Mouse (Mus musculus) heart, postnatal 25 days (tissue): ENCODE measurements around the gene D130052B06Rik. TPM values are rescaled to one million over a fixed set of nuclear protein-coding genes. Genes with fewer than 3 reads are reported as not detected.
A peak's percentile ranks its signal among the peaks of the same experiment; 100 is the strongest.

Experiments used
- DNase-seq: peaks from one replicate; pipeline ENCODE4 v3.0.0; 2022; ENCODE audit warnings: low spot score
- intact Hi-C: fragments of 180-260 bp; cut with DNase I; formaldehyde crosslinking; loops from one replicate; pipeline ENCODE4 v1.15.1; 2025
- total RNA-seq, 2 experiments: library from RNA; stranded (reverse); gene quantifications; 2 replicates each; pipeline ENCODE4 v1.2.3; 2021

Gene D130052B06Rik
- total RNA-seq, result not detected

DNA sequence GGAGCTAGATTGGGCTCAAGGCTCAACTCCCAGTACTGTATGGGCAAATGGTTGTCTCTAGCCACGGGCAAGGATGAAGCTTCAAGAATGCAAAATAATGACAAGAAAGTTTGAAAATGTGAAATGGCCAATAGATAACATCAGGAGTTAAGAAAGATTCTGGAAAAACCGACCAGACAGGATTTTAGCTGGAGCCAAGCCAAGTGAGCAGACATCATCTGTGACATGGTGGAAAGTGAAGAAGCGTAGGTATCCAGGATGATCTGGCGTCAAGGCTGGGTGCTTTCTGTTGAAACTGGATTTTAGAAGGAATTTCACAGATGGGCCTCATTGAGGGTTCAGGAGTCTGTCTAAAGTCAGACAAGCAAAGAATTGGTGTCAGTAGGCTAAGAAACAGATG lies at the start of gene D130052B06Rik:
Gene D130052B06Rik, plus strand, starts transcription at position 317 of the 400 bp plus-strand sequence.
- DNase-seq, result no peak
- intact Hi-C loops, result no loop called here

DNA sequence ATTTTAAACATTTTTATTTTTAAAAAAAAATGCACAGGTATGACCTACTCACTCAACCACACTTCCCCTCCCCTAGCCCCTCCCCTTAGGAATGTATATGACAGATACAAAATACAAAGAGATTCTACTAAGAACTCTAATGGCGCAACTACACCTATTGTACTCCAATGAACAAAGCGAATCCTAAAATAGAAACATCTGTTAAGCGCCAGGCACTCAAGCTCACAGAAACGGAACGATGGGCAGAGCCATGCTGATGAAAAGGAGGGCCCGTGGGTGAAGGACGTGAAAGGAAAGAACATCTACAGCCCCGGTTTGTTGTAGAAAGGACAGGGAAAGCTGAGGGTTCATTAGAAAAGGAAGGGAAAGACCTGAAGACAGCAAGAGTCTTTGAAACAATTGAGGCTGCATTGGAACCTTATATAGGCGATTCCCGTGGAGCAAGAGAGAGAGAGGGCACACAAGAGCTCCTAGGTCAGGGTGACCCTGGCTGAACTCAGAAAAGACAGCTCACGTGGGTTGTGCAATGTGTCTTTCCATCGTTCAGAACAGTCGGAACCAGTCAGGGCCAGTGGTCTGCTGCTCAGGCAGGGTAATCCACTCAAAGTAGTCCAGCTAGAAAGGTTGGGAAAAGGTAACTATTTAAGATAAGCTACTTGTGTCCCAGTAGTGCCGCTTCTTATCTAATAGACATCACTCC lies 48.1 kb upstream of the D130052B06Rik start:
- DNase-seq, result no peak
- intact Hi-C loops, result no loop called here

DNA sequence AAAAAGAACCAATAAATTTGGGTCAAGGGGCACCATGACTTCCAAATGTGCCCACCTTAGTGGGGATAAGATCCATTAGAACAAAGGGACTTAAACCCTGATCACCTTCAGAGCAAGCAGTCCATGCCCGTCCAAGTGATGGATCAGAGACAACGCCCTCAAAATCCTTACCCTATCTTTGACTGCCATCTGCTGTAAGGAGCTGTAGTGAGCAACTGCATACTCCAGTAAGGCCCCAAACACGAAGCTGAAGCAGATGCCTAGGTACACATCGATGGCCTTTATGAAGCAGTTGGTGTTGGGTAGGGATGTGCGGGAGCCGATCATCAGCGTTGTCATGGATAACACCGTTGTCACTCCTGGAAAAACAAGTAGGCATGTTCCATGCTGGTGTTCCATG lies 45.0 kb upstream of the D130052B06Rik start:
- intact Hi-C loops, result no loop called here
- no peak for DNase-seq

DNA sequence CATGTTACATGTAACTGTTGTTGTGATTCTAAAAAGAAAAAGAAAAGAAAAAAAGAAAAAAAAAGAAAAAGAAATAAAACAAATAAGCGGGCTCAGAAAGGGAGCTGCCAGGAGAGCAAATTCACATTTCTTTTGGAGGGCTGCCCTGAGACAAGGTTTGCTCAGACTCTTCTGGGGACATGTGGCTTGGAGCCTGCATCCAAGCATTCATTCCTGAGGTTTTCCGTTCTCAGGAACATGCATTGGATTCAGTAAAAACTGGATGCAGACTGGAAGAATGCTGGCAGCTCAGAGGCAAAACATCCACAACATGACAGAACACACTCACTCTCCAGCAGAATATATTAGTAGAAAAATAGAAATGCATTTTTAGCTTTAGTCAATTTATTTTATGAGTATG lies 35.2 kb upstream of the D130052B06Rik start:
- intact Hi-C loops, result no loop called here
- DNase-seq, result no peak

DNA sequence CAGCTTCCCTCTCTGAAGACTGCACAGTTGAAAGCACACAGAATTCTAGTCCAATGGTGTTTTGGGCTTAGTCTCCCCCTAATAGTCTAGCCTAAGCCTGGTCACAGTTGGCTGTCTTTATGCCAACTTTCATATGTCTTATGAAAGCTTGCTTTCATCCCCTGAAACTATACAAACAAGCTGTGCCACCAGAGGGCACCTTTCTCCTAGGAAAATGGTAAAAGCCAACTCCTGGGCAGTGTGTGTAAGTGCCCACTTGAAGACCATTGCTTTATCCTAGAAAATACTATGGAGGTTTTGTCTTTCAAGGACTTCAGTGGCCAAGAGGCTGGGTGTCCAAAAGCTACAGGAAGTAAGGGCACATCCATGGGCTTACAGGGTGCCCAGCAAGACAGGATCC lies 28.7 kb upstream of the D130052B06Rik start:
- DNase-seq, result no peak
- intact Hi-C loops, result no loop called here

DNA sequence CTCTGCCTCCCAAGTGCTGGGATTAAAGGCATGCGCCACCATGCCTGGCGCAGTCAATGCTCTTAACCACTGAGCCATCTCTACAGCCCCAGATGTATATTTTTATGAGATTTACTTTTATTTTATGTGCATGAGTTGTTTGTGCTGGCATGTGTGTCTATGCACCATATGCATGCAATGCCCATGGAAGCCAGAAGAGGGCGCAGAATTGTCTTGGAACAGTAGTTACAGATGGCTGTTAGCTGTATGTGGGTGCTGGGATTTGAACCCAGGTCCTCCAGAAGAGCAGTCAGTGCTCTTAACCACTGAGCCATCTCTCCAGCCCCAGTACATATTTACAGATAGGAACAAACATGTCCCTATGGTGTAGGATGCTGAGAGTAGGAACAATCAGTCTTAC lies 24.2 kb upstream of the D130052B06Rik start:
- DNase-seq, result no peak
- intact Hi-C loops, result no loop called here

DNA sequence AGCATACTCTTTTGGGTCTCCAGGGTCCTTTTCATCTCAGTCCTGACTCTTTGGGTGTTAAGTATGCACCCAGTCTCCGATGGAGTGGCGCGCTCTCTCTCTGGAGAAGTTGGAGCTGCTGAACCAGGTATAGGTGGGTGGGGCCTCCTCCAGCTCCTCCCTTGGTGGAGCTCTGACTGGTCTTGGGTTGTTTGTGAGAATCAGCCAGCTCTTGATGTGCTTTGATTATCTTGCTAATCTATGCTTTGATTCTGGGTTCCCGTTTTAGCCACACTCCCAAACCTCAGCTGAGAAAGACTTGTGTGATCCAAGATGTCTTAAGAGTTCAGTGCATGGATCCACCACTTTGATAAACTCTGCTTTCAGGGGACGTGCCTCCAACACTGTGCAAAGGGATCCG lies 20.2 kb upstream of the D130052B06Rik start, which contains the start of gene Gabrp:
Gene Gabrp, minus strand, starts transcription at position 101 of the 400 bp plus-strand sequence.
- intact Hi-C loops, result no loop called here
- no peak for DNase-seq

DNA sequence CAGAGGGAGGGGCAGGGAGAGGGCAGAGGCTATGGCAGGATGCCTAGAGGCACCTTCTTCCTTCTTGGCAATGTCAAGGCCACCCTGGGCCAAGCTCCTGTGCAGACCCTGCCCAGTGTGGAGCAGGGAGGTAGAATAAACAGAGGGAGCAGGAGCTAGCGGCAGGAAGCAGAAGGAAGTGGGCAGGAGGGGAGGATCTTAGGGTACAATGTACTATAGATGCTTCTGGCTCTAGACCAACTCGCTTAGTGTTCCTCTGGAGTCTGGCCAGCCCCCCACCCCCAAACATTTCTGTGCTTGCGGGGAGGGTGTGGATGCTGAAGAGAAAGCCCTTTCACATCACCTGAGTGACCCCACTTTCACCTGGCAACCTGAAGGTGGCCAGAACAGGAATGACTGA lies 19.5 kb upstream of the D130052B06Rik start:
- no peak for DNase-seq
- intact Hi-C loops, result no loop called here

DNA sequence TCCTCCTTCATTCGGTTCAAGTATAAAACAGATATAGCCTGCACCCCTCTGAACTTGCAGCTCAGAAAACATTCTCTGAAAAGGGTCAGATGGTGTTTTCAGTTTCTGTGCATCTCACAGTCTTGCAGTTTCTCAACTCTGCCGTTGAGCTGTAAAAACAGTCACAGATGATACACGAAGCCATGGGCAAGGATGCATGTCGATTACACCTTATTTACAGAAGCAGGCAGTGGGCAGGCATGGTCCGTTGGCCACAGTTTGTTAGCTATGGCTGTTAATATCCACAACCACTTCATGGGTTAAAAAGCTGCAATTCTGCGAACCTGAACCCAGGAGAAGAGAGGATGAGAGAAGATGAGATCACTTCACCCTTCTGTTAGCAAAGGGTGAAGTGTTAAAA lies 12.5 kb upstream of the D130052B06Rik start:
- DNase-seq, result no peak
- intact Hi-C loops, result no loop called here

DNA sequence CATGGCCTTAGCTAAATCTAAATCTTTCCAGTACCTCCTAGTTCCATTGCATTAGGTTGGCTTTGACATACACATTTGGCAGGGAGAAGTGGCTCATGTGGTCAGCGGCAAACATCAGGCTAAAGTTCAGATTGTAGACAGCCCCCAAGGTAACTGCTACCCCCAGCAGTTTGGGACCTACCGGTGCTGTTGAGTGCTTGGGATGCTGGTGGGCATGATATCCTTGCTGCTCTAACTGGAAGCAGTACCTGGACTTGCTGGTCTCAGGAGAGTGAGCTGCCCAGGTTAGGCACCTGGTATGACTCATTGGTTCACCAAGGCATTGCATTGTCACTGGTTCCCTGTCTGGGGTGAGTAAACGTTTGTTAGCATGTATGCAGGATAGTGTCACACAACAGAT lies 8.3 kb upstream of the D130052B06Rik start:
- no peak for DNase-seq
- intact Hi-C loops, result no loop called here

DNA sequence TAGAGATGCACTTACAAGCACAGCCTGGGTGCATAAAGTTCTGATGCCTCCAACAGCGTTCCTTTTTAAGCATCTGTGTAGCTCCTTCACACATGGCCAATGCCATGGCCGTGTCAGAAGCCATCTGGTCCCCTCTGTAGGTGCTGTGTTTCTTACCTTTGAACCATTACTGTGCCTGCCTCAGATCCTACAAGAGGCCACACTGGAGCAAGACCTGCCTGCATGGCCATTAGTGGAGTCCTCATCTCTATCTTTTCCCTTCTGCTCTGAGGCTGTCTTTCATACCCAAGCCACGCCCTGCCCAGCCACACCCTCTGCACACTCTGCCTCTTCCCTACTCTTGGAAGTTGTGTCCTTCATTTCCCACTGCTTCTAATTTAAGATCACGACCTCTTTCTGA lies 6.3 kb upstream of the D130052B06Rik start:
- intact Hi-C loops, result no loop called here
- no peak for DNase-seq

DNA sequence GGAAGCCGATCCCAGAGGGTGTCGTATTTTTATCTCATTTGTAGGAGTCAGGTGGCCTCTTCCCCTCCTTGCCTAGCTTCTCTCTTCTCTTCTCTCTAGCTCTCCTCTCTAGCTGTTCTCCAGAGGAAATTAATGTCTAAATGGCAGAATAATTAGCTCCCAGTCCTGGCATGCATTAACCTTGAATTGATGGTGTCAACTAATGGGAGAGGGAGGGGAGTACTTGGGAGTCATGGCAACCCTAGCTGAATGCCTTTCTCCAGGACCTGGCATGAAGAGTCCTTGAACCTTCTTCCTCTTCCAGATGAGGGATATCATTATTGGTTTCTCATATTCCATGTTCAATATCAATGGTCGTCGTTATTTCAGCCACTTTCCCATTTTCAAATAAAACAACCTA lies 2.4 kb upstream of the D130052B06Rik start:
- intact Hi-C loops, result no loop called here
- DNase-seq, result no peak

DNA sequence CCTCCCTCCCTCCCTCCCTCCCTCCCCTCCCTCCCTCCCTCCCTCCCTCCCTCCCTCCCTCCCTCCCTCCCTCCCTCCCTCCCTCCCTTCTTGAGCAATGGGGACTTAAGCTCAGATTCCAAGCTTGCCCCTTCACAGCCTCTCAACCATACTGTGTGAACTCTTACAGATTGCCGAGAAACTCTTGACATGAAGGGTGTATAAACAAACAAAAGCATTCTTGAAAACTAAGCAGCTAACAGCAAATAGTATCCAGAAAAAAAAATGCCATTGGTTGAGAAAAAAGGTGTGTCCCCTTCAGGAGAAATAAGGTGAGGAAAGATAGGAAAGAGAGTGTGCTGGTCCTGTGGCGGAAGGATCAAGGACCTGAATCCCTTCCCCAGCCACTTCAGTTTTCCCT lies 4.1 kb downstream of the D130052B06Rik start:
- intact Hi-C loops, result no loop called here
- DNase-seq, result no peak

DNA sequence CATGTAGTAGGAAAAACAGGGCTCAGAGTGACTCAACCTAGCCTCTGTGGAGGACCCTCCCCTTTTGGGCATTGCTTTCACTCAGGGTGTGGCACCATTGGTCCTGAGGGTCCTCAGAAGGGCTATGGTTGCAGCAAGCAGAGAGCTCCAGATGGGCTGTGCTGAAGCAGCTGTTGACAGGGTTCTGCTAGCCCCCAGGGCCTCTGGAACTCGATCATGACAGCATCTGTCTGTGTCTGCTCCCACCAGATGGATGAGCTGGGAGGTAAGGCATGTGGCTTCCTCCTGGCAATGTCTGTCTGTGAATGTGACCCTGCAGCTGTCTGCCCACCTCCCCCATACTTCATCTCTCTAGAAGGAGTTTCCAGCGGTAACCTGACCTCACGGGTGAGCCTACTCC lies 8.7 kb downstream of the D130052B06Rik start:
- no peak for DNase-seq
- intact Hi-C loops, result no loop called here

DNA sequence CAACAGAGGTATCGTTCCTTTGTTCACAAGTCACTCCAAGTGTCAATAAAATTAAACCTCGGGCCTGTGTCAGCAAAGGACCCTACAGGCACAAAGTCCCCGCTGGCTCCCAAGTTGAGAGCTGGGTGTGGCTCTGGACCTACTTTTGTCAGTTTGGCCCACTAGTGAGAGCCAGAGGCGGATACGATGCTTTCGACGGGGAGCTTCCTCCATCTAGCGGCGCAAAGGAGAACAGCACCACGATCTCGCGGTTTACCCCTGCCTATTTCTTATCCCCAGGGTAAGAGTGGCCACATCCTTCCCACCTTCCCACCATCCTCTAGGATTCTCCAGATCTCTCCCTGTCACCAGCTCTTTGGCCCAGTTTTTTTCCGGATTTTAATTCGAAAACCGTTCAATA lies 15.1 kb downstream of the D130052B06Rik start:
- intact Hi-C loops, result loop anchor here (1.0 kb wide), 1 partner anchor 438 kb away; no protein-coding TSS in a partner anchor

DNA sequence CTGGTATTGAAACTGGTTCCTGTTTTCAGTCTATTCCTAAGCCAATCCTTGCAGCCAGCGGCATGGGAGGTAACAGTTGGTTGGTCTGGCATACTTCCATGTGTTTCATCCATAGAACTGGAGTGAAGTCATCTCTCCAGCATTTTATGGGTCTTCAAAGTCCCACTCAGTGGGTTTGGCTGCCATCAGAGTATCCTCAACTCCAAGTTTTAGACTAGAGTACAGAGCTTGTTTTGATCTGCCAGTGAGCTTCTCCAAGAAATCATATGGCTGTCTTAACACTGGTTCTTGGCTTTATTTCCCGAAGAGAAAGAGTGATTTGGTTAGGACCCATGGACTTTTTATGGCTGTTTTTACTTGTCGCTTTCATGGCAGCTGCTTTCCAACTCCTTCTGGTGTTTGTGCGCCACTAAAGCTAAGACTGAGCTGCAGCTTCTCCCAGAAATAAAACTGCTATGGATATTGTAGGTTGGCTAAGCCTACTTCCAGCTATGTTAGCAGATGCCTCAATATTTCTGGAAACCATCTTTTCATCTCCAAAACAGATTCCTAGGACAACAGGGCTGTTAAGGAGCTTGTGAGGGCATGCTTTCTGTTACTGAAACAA lies 28.1 kb downstream of the D130052B06Rik start:
- DNase-seq, result no peak
- intact Hi-C loops, result no loop called here

More for the DNA sequence above, 15.1 kb downstream of the D130052B06Rik start:
- peak; percentile 21 for DNase-seq

DNA sequence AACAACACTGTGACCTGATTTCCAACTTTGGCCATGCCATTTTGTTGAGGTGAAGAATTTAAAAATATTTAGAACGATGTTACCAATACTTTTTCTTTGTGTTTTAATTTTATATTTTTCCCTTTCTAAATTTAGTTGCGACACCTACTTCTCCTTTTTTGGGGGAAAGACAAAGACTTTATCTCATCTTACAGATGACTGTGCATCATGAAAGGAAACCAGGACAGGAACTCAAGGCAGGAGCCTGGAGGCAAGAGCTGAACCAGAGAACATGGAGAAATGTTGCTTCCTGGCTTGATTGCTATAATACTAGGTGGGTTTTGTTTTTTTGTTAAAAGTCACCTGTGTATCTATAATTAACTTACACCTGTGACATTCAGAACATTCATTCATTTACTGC lies 38.0 kb downstream of the D130052B06Rik start:
- intact Hi-C loops, result no loop called here
- DNase-seq, result no peak

DNA sequence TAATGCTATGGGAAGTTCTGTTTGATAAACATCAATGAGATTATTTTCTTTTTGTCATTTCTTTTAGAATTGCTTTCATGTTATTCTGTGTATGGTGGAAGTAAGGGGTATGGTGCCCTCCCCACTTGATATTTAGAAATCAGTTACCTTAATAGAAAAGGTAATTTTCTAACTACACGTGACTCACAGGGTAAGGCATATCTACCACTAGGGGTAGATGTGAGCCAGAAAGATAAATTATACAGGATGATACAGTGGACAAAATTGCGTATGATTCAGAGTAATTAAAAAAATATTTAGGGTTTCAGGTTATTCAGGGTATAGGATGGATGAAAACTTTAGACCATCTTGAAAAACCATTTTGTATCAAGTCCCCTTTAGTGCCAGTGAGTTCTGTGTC lies 50.3 kb downstream of the D130052B06Rik start:
- DNase-seq, result no peak
- intact Hi-C loops, result no loop called here

DNA sequence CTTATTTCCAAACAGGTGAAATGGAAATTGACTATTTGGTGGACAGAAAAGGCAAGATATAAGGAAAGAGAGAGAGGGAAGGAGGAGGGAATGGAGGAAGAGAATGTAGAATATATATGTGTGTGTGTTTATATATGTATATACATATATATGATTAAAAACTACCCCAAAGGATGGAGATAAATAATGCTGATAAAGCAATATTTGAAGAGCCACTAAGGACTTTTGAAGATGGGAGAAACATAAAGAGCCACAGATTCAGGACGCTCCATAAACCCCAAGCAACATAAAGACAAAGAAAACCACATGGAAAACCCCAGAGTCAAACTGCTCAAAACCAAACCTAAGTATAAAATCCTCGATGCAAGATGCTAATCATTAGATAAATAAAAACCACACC lies 55.4 kb downstream of the D130052B06Rik start:
- intact Hi-C loops, result no loop called here

DNA sequence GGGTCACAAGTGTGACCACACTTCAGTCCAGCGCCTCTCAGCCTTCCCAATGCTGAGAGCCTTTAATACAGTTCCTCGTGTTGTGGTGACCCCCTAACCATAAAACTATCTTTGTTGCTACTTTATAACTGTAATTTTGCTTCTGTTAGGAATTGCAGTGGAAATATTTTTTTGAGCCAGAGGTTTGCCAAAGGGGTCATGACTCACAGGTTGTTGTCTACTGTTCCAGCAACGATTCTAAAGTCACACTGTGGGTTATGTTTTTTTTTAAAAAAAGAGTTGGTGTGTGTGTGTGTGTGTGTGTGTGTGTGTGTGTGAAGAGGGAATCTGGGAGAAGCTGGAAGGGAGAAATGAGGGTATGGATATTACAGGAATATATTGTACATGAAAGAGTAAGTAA lies 56.1 kb downstream of the D130052B06Rik start:
- no peak for DNase-seq
- intact Hi-C loops, result no loop called here

More for the DNA sequence above, 55.4 kb downstream of the D130052B06Rik start:
- no peak for DNase-seq

DNA sequence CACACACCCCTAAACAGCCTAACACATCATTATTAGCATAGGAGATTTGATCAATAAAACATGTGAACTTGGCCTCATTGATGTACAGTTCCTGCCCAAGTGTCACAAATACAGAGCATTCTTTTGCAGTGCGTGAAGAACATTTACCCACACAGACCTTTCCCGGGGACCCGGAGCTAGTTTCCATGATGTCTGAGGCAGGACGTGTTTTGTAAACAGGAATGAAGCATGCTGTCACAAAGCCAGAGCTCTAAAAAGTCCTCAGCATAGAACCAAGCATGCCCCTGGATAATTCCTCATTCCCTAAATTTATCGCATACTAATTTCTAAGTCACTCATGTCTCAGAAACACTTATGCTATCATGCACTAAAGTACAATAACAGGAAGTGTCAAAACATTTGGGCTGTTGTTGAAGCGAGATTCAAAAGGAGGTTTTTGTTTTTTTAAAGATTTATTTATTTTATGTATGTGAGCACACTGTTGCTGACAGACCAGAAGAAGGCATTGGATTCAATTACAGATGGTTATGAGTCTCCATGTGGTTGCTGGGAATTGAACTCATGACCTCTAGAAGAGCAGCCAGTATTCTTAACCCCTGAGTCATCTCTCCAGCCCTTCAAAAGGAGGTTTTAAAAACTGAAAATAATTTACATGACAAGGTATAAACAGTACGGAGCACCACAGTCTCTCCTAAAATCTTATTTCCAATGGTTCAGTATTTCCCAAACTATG lies 56.9 kb downstream of the D130052B06Rik start:
- intact Hi-C loops, result no loop called here
- no peak for DNase-seq
